Mouse (Mus musculus) testis, adult 2 months (tissue): ENCODE data around the gene Safb2. TPM values are rescaled to one million over a fixed set of nuclear protein-coding genes. Genes with fewer than 3 reads are reported as not detected.
"Not testable (repeated sequence)": the region's sequence is repeated elsewhere in the genome, so short reads cannot be mapped to it uniquely, and the experiment has no call there.

Source experiments
- H3K27ac ChIP-seq: fragments of 200-500 bp; 2 replicates; pipeline ENCODE4 v1.5.1; 2012; ENCODE audit warnings: low read depth, low read length; ENCODE audit not compliant: control insufficient read depth, insufficient read depth
- H3K27me3 ChIP-seq: fragments of 200-500 bp; 2 replicates; pipeline ENCODE4 v1.6.1; 2012; ENCODE audit warnings: mild to moderate bottlenecking, low read length, moderate library complexity; ENCODE audit not compliant: control insufficient read depth, insufficient read depth
- H3K36me3 ChIP-seq: fragments of 200-500 bp; 2 replicates; pipeline ENCODE4 v1.6.1; 2012; ENCODE audit warnings: mild to moderate bottlenecking, low read length; ENCODE audit not compliant: control insufficient read depth, insufficient read depth
- H3K4me1 ChIP-seq: fragments of 200-500 bp; 2 replicates; pipeline ENCODE4 v1.6.1; 2012; ENCODE audit warnings: low read length; ENCODE audit not compliant: control insufficient read depth, insufficient read depth
- H3K4me3 ChIP-seq: fragments of 200-500 bp; 2 replicates; pipeline ENCODE4 v1.5.1; 2012; ENCODE audit warnings: low read depth, mild to moderate bottlenecking, low read length, moderate library complexity, mixed read lengths; ENCODE audit not compliant: control insufficient read depth
- CTCF ChIP-seq: fragments of 200-500 bp; IDR thresholded peaks from 2 replicates; pipeline ENCODE4 v1.5.1; 2012; ENCODE audit warnings: low read depth, mild to moderate bottlenecking, inconsistent platforms, low read length, moderate library complexity; ENCODE audit not compliant: control insufficient read depth, insufficient read depth, insufficient replicate concordance
- POLR2A ChIP-seq: fragments of 200-500 bp; IDR thresholded peaks from 2 replicates; pipeline ENCODE4 v1.6.1; 2012; ENCODE audit warnings: low read depth, mild to moderate bottlenecking, inconsistent platforms, low read length, moderate library complexity; ENCODE audit not compliant: control insufficient read depth
- polyA plus RNA-seq: library from polyadenylated mRNA; depleted of rRNA; stranded (reverse); fragments of >200 nt; gene quantifications from 2 replicates; pipeline ENCODE4 v1.2.3, GENCODE M21; 2012; rRNA removed

Safb2 gene
- polyA plus RNA-seq: 92.2 and 99.2 TPM in 2 replicates

DNA sequence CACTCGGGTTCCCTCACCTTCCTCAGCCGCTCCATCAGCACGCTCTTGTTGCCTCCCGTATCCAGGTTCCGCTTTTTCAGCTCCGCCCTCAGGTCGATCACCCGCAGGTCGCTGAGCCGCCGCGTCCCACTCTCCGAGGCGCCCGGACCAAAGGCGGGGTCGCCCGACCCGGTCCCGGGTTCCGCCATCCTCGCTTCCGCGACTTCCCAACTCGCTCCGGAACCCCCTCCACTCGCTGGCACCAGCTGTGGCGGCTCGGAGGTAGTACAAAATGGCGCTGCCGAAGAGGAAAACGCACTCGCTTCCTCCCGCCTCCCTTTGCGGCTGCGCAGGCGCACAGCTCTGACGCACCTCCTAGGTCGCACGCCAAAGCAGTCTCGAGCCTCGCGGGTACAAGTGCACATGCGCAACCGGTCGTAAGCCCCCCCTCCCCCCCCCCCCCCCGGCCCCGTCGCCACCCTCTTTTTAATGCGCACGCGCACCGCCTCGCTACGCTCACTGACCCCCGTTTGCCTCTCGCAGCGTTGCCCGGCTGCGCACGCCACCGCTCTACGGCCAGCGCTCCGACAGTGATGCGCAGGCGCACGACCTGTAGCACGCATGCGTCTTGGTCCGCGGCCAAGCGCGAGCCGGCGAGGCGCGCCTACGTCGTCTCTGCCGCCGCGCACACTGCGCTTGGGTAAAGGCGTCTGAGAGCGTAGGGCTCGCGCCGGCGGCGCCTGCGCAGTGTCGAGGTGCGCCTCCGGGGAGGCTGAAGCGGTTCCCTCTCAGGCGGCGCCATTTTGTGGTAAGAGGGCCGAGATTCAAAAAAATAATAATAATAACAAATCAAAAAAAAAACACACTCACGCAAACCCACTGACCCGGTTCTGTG, at the start of gene Safb2, which contains the start of gene Safb:
Gene Safb2 (minus strand): TSS at position 329 of the 874 bp plus-strand sequence.
Gene Safb (plus strand): TSS at position 569 of the 874 bp plus-strand sequence.
- TF ChIP-seq CTCF (0 out of 2 replicates have a peak, but pooled peaks have one; percentile 4), POLR2A (peak; percentile 85)
- Histone ChIP-seq H3K27me3 (no peaks in the 10 kb centered on the region), H3K4me1 (peaks cover 11% of the 10 kb centered on the region), H3K36me3 (peaks cover 8% of the 10 kb centered on the region), H3K4me3 (peak within 1 kb of the TSS; percentile 99), H3K27ac (peak within 1 kb of the TSS; percentile 99)

DNA sequence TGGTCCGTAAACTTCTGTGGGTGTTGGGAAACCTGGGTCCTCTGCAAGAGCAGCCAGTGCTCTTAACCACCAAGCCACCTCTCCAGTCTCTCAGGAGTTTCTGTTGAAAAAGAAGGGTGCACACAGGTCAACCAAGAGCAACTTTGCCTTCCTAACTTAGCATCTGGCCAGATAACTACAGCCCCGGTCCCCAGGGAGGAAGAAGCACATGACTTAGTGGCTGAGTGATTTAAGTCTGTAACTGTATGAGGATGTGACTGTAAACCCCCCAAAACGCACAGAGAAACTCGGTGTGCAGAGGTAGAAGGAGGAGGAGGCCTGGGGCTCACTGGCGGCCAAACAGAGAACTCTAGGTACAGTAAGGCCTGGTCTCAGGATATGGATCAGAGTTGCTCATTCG, 49.6 kb upstream of the Safb2 start:
- H3K27ac ChIP-seq: no peak overlapping the region
- H3K27me3 ChIP-seq: no peaks in the 10 kb centered on the region
- TF ChIP-seq CTCF (no peak), POLR2A (no peak)
- H3K36me3 ChIP-seq: no peaks in the 10 kb centered on the region; the same call in 1 of the 2 replicates
- no peak overlapping the region for H3K4me3 ChIP-seq
- H3K4me1 ChIP-seq: no peaks in the 10 kb centered on the region

DNA sequence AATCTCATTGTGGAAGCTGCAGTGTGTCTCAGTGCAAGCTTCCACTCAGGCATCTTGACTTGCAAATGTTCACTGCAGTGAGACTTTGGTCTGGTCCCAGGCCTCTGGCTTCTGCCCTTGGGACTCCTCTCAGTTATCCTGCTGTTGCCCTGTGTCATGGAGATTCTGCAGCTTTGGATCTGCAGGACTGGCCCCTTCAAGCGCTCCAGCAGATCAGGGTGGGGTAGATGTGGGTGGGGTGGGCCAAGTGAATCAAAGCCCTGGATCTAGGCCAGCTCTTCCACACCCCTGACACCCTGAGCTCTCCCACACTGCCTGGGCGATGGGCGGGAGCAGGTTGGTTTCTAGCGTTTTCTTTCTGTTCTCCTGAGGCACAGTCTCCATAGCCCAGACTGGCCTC, 47.4 kb upstream of the Safb2 start:
- H3K36me3 ChIP-seq: no peaks in the 10 kb centered on the region; the same call in 1 of the 2 replicates
- H3K27ac ChIP-seq: no peak overlapping the region
- no peak for TF ChIP-seq CTCF
- TF ChIP-seq POLR2A: no peak
- H3K4me1 ChIP-seq: peaks cover 15% of the 10 kb centered on the region
- no peaks in the 10 kb centered on the region for H3K27me3 ChIP-seq
- H3K4me3 ChIP-seq: no peak overlapping the region

DNA sequence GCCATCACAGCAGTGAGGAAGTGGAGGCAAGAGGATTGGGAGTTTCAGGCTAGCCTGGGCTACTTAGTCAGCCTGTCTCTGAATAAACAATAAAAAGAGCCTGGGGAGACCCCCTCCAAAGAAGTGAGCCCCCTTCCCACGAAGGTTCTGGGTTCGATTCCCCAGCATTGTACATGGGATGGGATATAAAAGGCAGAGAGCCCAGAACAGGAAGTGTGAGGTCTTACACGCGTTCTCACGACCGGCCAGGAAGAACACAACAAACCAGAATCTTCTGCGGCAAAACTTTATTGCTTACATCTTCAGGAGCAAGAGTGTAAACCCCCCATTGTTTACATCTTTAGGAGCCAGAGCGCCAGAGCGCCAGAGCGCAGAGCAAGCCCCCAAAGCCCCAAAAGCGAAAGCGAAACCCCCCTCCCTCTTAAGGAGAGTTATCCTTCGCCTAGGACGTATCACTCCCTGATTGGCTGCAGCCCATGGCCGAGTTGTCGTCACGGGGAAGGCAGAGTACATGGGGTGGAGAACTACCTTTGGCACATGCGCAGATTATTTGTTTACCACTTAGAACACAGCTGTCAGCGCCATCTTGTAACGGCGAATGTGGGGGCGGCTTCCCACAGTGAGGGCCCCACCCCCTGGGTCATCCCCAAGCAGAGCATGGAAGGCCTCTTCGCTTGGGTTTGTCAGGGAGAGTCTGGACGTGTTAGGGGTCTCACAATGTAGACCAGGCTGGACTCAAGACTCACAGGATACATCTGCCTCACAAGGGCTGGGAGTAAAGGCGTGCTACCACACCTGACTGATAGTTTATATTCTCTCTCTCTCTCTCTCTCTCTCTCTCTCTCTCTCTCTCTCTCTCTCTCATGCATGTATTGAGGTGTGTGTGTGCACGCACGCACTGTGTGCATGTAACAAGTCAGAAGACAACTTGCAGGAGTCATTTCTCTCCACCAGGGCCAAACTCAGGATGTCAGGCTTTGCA, 45.7 kb upstream of the Safb2 start:
- H3K27me3 ChIP-seq, H3K4me3 ChIP-seq, H3K27ac ChIP-seq, H3K36me3 ChIP-seq: not testable (repeated sequence)
- peaks cover 15% of the 10 kb centered on the region for H3K4me1 ChIP-seq

DNA sequence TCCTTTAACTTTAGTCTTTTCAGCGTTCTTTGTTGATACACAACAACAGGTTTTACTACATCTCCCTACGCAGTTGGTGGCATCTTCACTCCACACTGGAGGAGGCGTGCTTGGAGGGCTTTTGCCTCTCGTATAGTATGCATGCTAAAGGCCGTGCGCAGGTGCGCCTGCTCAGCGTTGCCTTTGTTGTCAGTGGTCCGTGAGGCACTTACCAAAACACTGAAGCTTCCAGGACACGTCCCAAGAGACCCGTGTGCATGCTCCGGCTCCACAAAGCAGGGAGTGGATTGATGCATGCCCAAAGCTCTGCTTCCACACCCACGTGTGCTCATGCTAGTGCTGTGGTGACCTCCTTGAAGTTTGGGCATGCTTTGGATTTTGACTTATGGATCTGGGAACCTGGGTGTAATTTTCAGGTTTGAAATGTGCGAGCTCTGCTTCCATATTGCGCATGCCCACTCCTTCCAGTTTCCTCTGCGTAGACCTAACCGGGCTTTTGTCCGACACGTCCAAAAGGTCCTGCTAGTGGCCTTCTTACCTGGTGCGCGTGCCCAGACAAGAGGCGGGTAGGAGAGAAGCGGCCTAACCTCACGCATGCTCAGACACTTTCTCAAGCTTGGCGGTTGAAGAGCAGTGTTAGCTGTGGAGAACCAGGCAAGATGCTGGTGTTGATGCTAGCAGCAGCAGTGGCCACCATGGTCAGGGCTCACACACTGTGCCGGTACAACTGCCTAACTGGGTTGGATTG, 43.3 kb upstream of the Safb2 start, which contains the start of gene Catsperd:
Gene Catsperd (plus strand): TSS at position 614 of the 748 bp plus-strand sequence.
- no peaks in the 10 kb centered on the region for H3K27me3 ChIP-seq
- H3K4me3 ChIP-seq: peak within 1 kb of the TSS; percentile 93
- H3K27ac ChIP-seq: peak within 1 kb of the TSS; percentile 59
- no peaks in the 10 kb centered on the region; the same call in none of the 2 replicates for H3K36me3 ChIP-seq
- 0 out of 2 replicates have a peak, but pooled peaks have one; percentile 3 for TF ChIP-seq CTCF
- peak; percentile 77; the same call in 1 of the 2 replicates for TF ChIP-seq POLR2A
- H3K4me1 ChIP-seq: peaks cover 15% of the 10 kb centered on the region

GRCm38 (mm10) chr17:56626754-56627470, 42.5 kb upstream of the Safb2 start, which contains the start of gene Lonp1:
Gene Lonp1 (minus strand): TSS chr17:56626887.
- Histone ChIP-seq H3K27ac (peak within 1 kb of the TSS; percentile 64), H3K27me3 (no peaks in the 10 kb centered on the region), H3K36me3 (no peaks in the 10 kb centered on the region; the same call in none of the 2 replicates), H3K4me3 (peak within 1 kb of the TSS; percentile 93), H3K4me1 (peaks cover 15% of the 10 kb centered on the region)
- TF ChIP-seq POLR2A (peak; percentile 70; the same call in 1 of the 2 replicates), CTCF (no peak)
